Mouse (Mus musculus) c-Kit-positive CD71-positive TER-119-negative erythroid progenitor cells, embryonic 14.5 days (primary cell): ENCODE measurements around the gene Zfp651.
A peak's percentile ranks its signal among the peaks of the same experiment; 100 is the strongest.

ENCODE experiments used
- DNase-seq: peaks from one replicate; pipeline ENCODE4 v3.0.0-alpha.2; 2013; ENCODE audit warnings: low read depth

Gene Zfp651

GRCm38 (mm10) chr9:121759091-121760081, at the start of gene Zfp651:
Gene Zfp651 (plus strand): TSS chr9:121759330.
- no peak for DNase-seq

- peak; percentile 100 for DNase-seq
Observed at GRCm38 (mm10) chr9:121709898-121710583, 49.1 kb upstream of the Zfp651 start, which contains the start of gene Ss18l2. Gene Ss18l2 (plus strand): TSS chr9:121710329.

- no peak for DNase-seq
Observed at GRCm38 (mm10) chr9:121710584-121710975, 48.5 kb upstream of the Zfp651 start.

- no peak for DNase-seq
Observed at GRCm38 (mm10) chr9:121717048-121717447, 42.1 kb upstream of the Zfp651 start.

DNA sequence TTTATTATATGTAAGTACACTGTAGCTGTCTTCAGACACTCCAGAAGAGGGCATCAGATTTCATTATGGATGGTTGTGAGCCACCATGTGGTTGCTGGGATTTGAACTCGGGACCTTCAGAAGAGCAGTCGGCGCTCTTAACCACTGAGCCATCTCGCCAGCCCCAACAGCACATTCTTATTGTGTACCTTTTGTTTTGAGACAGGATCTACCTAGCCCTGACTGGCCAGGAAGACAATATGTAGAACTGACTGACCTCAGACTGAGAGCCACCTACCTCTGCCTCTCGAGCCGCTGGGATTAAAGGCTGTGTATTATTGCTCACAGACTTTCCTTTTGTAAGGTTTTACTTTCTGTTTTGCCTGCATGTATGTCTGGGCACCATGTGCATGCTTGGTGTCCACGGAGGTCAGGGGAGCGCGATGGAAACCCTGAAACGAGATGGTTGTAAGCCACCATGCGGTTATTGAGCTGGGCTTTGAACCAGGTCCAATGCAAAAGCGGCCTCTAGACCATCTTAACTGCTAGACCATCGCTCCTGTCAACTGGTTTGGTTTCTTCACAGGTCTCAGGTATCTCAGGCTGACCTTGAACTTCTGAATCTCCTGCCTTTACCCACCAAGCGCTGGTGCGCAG, 40.9 kb upstream of the Zfp651 start:
- no peak for DNase-seq

DNA sequence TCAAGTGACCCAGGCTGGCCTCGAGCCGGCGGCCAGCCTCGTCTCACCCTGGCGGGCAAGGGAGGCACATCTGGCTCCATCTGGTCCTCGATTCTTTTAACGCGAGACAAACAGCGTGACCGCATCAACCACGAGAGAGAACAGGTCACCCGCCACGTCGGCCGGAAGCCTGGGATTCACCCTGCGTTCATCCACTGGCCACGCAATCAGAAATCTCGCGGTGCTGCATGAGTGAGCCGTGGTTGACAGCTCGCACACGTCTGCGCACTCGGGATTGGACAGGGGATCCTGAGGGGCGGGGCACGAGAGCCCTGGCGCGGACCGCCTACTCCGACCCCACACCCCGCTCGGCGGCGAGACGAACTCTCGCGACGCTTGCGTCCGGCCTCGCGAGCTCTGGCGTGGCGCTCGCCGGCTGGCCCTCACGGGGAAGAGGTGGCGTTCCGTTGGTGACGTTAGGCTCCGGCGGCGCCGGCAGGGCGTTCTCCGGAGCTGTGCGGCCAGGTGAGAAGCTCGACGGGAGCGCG, 40.3 kb upstream of the Zfp651 start, which contains the start of gene Nktr:
Nktr (plus strand) TSS at position 378 of the 527 bp plus-strand sequence.
- peak; percentile 96 for DNase-seq

DNA sequence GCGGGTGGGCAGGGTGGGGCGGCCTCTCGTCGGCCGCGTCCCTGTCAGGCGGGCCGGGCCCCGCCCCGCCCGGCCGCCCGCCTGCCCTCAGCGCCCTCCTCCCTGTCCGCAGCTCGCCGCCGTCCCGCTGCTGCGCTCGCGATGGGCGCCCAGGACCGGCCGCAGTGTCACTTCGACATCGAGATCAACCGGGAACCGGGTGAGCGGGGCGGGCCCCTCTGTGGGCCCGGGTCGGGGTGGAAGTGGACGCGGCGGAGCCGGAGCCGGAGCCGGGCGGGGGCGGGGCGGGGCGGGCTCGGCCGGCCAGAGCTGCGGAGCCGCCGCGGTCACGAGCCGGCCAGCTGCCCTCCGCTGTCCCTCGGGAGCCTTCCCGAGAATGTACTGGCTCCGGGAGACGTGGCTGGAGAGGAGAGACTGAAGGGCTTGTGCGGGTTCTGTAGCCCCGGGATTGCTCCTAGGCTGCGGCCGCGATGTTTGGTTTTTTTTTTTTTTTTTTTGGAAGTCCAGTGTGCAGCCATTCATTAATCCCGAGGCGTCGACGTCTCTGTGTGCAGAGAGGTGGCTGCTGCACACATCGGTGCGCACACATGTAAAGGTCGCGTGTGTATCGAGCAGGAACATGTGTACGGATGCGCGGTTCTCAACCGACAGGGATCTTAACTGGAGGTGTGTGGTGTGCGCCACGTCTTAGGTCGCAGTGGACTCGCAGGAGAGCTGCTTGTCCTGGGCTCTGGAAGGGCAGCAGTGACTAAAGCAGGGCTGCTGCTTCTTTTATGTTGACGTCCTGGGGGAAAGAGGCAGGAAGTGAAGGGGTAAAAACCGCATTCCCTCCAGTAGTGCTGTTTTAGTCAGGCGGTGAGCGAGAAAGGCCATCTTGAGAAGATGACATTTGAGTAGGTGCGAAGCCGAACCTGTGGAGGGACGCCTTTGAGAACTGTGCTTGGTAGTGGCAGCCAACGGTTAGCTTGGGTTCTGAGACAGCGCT, 39.5 kb upstream of the Zfp651 start:
- DNase-seq: no peak

- no peak for DNase-seq
Observed at GRCm38 (mm10) chr9:121740490-121740889, 18.6 kb upstream of the Zfp651 start.

- no peak for DNase-seq
Observed at GRCm38 (mm10) chr9:121741168-121741567, 18.0 kb upstream of the Zfp651 start.

- DNase-seq: no peak
Observed at GRCm38 (mm10) chr9:121744051-121744450, 15.1 kb upstream of the Zfp651 start.

DNA sequence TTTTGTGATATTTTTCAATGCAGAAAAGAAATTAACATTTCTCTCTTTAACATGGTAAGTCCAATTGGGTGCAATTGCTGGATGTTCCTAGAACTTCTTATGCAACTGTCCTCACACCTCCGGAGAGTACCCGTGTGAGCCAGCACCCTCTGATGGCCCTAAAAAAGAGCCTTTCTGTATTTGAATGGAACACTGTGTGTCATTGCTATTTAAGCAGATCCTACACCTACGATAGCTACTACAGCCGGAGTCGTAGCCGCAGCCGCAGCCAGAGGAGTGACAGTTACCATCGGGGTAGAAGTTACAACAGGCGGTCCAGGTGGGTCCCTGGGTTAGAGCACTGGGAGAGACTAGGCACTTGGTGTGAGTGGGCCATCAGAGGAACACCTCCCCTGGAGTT, 6.4 kb upstream of the Zfp651 start:
- no peak for DNase-seq

GRCm38 (mm10) chr9:121754624-121755023, 4.5 kb upstream of the Zfp651 start:
- DNase-seq: no peak

DNA sequence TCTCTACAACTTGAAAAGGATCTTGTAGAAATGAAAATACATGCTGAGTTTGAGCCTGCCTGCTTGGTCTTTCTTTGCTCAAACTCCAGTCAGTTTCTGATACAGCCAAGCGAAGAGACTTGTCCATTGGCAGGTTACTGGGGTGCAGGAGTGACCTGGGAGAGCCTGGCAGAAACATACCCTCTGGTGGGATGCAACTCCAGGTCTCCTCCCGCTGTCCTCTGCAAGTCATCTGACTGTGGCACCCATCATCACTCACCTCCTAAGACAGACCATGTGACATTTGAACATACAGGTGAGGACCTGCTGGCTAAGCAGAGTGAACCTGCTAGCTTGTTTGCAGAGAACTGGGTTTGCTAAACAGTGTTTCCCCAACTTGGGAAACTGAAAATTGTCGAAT, 2.3 kb upstream of the Zfp651 start:
- no peak for DNase-seq

GRCm38 (mm10) chr9:121757432-121757831, 1.7 kb upstream of the Zfp651 start:
- DNase-seq: no peak

GRCm38 (mm10) chr9:121757835-121758814, 1.0 kb upstream of the Zfp651 start:
- no peak for DNase-seq

GRCm38 (mm10) chr9:121760271-121761090, 1.4 kb downstream of the Zfp651 start:
- no peak for DNase-seq

- no peak for DNase-seq
Observed at GRCm38 (mm10) chr9:121761091-121761665, 2.0 kb downstream of the Zfp651 start.

- no peak for DNase-seq
Observed at GRCm38 (mm10) chr9:121761787-121762186, 2.7 kb downstream of the Zfp651 start.
